Mouse (Mus musculus) liver (tissue): ENCODE results near the gene Nodal.

ENCODE experiments used
- DNase-seq: peaks from one replicate; pipeline ENCODE4 v3.0.0-alpha.2; 2020; ENCODE audit warnings: mixed read lengths

Nodal gene

DNA sequence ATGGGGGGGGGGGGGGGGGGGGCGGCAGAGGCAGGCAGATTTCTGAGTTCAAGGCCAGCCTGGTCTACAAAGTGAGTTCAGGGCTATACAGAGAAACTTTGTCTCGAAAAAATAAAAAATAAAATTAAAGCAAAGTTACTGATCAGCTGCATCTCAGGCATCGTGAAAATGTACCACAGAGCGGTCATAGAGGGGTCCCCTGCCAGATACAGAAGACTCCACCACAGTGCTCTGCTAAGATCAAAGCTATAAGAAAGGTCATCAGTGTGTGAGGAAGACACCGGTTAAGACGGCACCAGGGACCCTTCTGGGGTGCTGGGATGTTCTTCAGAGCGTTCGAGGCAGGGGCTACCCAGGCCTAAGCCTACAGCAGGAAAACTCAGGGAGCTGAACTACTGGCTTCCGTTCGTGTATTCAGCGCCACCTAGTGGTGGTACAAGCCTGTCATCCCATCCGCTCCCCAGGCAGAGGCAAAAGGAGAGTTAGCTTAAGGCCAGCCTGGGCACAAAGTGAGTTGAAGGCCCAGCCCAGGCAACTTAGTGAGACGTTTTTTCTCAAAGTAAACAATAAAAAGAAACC, 18.5 kb upstream of the Nodal start:
- peak; percentile 82 for DNase-seq

GRCm38 (mm10) chr10:61400407-61400806, 17.4 kb upstream of the Nodal start:
- no peak for DNase-seq

- no peak for DNase-seq
These were observed 15.3 kb upstream of the Nodal start for GRCm38 (mm10) chr10:61402480-61402879.

DNA sequence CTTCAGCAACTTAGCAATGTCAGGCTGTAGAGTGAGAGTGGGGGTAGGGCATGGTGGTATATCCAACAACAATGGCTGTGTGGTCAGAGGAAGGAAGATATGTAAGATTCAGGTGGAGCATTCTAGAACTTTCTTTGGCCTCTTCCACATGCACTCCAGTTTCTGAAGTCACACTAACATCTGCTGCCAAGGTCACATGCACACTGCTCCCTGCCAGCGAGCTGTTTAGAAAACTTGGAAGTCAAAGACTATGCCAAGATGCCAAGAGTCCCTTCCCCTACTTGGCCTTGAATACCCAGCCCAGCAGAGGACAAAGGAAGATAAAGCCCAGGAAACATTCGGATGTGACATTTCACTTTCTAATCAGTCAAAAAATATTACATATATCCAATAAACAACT, 14.9 kb upstream of the Nodal start:
- DNase-seq, result no peak

- no peak for DNase-seq
These were observed 11.8 kb upstream of the Nodal start for GRCm38 (mm10) chr10:61405958-61406357.

- DNase-seq, result no peak
These were observed 8.0 kb upstream of the Nodal start for GRCm38 (mm10) chr10:61409776-61410175.

DNA sequence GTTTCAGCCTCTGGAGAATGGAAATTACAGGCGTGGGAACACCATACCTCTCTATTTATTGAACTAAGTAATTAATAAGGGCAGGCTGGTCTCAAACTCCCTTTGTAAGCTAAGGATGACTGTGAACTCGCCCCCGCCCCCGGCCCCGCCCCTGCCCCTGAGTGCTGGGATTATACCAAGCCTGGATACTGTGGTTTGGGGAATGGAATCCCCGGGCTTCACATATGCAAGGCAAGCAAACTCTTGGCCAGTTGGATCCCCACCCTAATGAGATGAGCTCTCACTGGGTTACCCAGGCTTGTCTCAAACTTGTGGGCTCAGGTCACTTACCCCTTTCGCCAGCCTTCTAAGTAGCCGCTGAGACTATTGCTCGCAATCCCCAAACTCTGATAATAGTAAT, 7.6 kb upstream of the Nodal start:
- no peak for DNase-seq

GRCm38 (mm10) chr10:61412910-61413625, 4.7 kb upstream of the Nodal start:
- DNase-seq, result peak; percentile 84

- no peak for DNase-seq
These were observed 2.5 kb upstream of the Nodal start for GRCm38 (mm10) chr10:61415240-61415639.

DNA sequence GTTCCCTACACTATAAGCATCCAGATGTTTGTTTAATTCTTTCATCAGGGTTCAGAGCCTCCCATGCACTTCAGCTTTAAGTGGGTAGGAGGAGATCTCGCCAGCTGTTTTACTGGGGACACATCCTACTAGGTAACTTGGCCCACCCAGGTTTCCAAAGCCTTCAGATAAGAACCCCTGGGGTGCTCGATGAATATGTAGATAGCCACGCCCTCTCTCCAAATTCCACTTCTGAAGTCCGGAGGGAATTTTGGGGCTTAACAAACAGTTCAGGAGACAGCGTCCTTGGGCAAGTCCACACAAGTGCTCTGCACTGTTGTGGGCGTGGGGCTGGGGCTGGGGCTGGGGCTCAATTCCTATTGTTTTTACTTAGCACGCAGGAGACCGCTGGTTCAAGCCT, 1.9 kb upstream of the Nodal start:
- DNase-seq, result no peak

- no peak for DNase-seq
These were observed 1.2 kb upstream of the Nodal start for GRCm38 (mm10) chr10:61416561-61416960.

DNA sequence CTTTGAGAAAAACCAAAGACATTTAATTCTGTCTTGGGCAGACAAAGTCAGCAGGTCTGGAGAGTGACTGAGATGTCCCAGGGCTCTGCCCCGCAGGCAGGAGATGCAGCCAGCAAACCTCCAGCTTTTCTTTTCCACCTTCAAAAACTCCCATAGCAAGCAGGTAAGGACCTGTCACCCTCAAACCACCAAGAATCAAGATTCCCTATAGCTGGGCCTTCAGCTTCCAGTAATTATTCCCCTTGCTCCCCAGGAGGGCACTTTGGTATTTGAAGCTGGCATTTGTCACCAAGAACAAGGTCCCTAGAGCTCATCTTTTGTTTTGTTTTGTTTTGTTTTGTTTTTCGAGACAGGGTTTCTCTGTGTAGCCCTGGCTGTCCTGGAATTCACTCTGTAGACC, 726 bp upstream of the Nodal start:
- no peak for DNase-seq

- DNase-seq, result no peak
These were observed 544 bp downstream of the Nodal start for GRCm38 (mm10) chr10:61418131-61418900.

DNA sequence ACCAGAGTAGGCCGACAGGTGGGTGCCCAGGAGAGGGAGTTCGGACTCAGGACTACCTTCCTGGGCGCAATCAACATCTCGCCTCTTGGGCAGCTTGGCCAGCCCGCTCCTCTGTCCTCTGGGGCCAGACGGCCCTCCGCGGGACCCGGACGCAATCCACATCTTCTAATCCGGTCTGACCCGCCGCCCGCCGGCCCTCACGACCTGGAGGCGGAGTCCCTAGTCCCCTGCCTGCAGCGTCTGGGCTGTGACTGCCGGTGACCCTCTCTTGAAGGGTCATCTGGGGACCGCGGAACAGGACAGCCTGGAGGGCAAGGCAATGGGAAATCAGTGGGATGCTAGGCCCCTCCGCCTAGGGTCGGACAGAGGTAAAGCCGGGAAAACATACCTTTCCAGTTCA, 1.4 kb downstream of the Nodal start:
- no peak for DNase-seq

GRCm38 (mm10) chr10:61420011-61420410, 2.2 kb downstream of the Nodal start:
- DNase-seq, result no peak

DNA sequence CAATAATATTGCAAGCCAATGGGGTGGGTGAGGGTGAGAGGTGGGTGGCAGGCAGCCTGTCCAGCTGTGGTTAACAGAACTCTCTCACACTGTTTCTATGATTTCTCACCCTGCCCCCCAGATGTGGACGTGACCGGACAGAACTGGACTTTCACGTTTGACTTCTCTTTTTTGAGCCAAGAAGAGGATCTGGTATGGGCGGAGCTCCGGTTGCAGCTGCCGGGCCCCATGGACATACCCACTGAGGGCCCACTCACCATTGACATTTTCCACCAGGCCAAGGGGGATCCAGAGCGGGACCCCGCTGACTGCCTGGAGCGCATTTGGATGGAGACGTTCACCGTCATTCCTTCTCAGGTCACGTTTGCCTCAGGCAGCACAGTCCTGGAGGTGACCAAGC, 5.1 kb downstream of the Nodal start:
- no peak for DNase-seq

- DNase-seq, result peak; percentile 64
These were observed 5.5 kb downstream of the Nodal start for GRCm38 (mm10) chr10:61423289-61423688.

- DNase-seq, result no peak
These were observed 6.7 kb downstream of the Nodal start for GRCm38 (mm10) chr10:61424500-61424899.

- DNase-seq, result no peak
These were observed 7.3 kb downstream of the Nodal start for GRCm38 (mm10) chr10:61425047-61425446.

DNA sequence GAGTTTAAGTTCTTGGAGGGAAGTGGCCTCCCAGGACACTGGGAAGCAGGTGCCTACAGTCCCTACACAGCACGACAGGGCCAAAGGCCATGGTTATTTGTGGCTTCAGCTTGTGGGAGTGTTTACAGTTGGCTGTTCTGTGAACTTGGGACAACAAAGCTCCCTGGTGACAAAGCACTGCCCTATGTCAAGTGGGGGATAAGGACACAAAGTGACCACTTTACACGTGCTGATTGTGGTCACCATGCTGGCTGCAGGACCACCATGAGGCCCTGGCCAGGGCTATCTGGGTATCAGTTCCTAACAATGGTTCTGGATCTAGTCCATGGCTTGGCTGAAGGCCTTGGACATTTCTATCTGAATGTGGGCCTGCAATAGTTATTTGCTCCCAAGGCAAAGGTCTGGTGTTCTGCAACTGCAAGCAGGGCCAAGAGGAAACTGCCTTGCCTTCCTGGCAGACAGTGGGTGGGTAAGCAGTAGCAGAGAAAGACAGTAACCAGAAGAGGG, 8.5 kb downstream of the Nodal start:
- no peak for DNase-seq

DNA sequence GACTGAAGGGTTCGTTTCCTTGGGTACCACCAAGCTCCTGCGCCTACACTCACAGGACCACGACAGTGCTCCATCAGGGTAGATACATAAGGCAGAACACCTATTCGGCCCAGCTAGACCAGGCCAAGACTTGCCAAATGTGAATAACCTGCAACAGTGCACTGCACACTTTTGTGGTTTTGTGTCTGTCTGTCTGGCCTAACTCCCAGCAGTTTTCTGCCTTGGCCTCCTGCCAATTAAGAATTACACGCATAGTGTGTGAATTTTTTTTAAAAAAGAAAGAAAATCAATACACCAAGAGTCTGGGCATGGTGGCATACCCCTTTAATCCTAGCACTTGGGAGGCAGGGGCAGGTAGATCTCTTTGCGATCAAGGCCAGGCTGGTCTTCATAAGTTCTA, 10.2 kb downstream of the Nodal start:
- no peak for DNase-seq

DNA sequence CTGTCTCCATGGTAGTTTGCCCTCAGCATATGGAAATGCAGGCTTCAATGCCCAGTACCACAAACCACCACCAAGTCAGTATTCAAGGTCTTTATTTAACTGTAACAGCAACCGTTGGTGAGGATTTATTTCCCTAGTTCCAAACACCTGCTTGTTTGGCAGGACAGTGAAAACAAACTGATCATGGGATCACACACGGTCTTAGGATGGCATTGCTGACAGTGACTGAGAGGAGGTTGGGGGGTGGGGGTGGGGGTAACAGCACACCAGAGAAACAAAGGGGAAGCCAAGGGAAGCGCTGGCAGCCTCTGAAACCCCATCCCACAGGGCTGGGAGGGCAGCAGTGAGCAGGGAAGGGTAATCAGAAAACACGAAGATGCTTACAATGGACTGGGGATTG, 10.6 kb downstream of the Nodal start:
- DNase-seq, result no peak

GRCm38 (mm10) chr10:61429043-61429442, 11.3 kb downstream of the Nodal start:
- no peak for DNase-seq

- no peak for DNase-seq
These were observed 13.6 kb downstream of the Nodal start for GRCm38 (mm10) chr10:61431375-61431774.
